Mouse (Mus musculus): ENCODE results near the gene Ttll9.
A peak's percentile ranks its signal among the peaks of the same experiment; 100 is the strongest.

The Ttll9 gene

GRCm38 (mm10) chr2:152962091-152962793, at the start of gene Ttll9:
TSS of gene Ttll9 (plus strand) at chr2:152962485.
- DNase-seq (ENCODE audit: low spot score) = no peak

- no peak for DNase-seq (ENCODE audit: low spot score)
Measured at GRCm38 (mm10) chr2:152913471-152913870, 48.8 kb upstream of the Ttll9 start.

GRCm38 (mm10) chr2:152914310-152915120, 47.8 kb upstream of the Ttll9 start:
- DNase-seq (ENCODE audit: low spot score) = peak; percentile 62

- DNase-seq (ENCODE audit: low spot score) = no peak
Measured at GRCm38 (mm10) chr2:152915453-152915852, 46.8 kb upstream of the Ttll9 start.

- DNase-seq (ENCODE audit: low spot score) = no peak
Measured at GRCm38 (mm10) chr2:152916111-152916510, 46.2 kb upstream of the Ttll9 start.

DNA sequence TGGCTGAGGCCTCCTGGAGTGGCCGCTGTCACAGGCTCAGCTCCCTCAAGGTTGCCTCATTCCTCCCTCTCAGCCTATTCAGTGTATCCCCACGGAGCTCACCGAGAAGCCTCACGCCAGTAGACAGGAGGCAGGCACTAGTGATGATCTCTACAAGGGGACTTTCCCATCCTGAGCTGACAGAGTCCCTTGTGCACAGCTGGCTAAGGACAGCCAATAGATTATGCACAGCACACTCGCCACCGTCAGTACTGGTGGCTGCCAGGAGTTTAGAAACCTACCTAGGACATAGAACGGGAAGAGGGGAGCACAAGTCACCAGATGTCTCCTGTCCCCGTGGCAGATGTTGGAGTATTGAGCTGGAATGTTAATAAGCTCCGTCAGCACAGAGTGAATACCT, 44.6 kb upstream of the Ttll9 start:
- DNase-seq (ENCODE audit: low spot score) = no peak

- no peak for DNase-seq (ENCODE audit: low spot score)
Measured at GRCm38 (mm10) chr2:152922376-152922775, 39.9 kb upstream of the Ttll9 start.

GRCm38 (mm10) chr2:152923621-152924020, 38.7 kb upstream of the Ttll9 start:
- no peak for DNase-seq (ENCODE audit: low spot score)

DNA sequence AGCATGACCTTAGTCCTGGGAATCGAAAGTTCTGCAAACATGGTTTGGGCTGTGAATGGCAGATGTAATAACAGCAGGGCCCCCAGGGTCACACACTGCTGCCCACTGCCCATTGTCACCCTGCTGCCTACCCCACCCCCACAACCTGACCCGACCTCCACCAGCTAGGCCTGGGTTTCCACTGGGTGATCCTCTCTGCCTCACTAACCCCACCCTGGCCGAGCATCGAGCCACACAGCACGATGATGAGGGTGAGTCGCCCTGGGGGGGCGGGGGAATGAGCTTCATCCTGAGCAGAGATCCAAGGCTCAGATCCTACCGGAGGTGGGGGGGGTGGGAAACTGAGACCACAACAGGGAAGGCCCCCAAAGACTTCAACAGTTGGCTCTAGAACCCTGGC, 38.2 kb upstream of the Ttll9 start:
- no peak for DNase-seq (ENCODE audit: low spot score)

- DNase-seq (ENCODE audit: low spot score) = no peak
Measured at GRCm38 (mm10) chr2:152924543-152924942, 37.7 kb upstream of the Ttll9 start.

- DNase-seq (ENCODE audit: low spot score) = no peak
Measured at GRCm38 (mm10) chr2:152925189-152925872, 37.0 kb upstream of the Ttll9 start.

- no peak for DNase-seq (ENCODE audit: low spot score)
Measured at GRCm38 (mm10) chr2:152926896-152927295, 35.4 kb upstream of the Ttll9 start.

DNA sequence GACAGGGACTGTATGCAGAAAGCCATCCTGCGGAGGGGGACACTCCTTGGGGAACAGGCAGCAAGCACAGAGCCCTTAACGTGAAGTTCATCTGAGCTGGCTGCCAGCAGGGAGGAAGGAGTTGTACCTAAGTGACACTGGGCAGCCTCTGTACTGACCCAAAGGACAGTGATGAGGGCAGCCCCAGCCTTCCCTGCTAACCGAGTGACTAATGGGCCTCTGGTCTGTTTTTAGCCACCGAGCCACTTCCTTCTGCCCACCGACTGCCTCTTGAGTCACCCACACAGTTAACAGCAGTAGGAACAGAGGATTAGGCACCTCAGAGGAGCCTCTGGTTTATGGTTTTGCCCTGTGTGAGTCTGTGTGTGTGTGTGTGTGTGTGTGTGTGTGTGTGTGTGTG, 34.9 kb upstream of the Ttll9 start:
- DNase-seq (ENCODE audit: low spot score) = no peak

GRCm38 (mm10) chr2:152928219-152928987, 33.9 kb upstream of the Ttll9 start:
- DNase-seq (ENCODE audit: low spot score) = no peak

DNA sequence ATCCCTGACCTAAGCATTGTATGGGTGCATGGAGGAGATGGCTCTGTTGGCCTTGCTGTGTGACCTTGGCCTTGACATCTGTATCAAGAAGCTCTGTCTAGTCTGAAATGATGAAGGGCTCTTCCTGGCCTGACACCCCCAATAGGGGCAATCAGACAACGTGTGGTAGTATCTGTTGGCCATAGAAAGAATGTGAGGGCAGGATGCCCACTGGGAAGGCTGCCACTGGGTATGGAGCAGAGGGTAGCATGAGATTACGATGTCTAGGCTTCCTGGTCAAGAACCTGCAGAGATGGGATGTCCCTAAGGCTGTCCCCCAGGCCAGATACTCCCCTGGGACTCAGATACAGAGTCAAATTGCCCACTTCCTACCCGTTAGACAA, 33.3 kb upstream of the Ttll9 start:
- DNase-seq (ENCODE audit: low spot score) = no peak

- no peak for DNase-seq (ENCODE audit: low spot score)
Measured at GRCm38 (mm10) chr2:152930276-152930675, 32.0 kb upstream of the Ttll9 start.

GRCm38 (mm10) chr2:152931456-152932160, 30.7 kb upstream of the Ttll9 start:
- DNase-seq (ENCODE audit: low spot score) = no peak

- no peak for DNase-seq (ENCODE audit: low spot score)
Measured at GRCm38 (mm10) chr2:152933048-152933447, 29.2 kb upstream of the Ttll9 start, which contains the start of gene Foxs1. TSS of gene Foxs1 (minus strand) at chr2:152933208.

DNA sequence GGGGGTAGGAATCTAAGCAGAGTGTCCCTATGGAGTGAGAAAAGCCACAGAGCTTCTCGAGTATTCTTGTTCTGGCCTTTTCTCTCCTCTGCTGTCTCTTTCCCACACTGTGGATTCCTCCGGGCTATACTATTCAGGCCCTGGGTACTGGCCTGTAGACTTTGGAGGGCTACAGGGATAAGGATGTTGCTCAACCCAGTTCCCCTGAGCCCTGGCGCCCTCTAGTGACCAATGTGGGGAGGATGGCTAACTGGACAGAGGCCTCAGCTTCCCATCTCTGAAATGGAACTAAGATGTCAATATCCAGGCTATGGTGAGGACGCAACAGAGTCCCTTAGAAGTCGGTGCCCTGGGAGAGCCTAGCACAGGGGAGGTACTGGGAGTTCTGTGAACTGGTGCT, 28.7 kb upstream of the Ttll9 start:
- no peak for DNase-seq (ENCODE audit: low spot score)

DNA sequence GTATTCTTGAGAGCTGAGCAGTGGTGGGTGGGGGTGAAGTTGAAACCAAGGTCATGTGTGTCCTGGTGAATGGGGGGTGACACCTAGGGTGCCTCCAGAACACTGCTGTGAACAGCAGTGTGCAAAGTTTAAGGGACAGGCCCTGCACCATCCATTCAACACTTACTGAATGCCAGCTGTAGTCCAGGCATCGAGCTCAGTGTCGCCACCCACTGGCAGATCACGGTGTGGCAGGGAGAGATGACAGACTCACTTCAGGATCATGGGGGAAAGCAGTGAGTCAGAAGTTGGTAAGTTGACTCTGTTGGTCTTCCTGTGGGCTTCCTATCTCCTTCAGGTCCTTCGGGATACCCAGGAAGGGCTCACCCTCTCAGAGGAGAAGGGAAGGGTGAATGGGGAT, 22.4 kb upstream of the Ttll9 start:
- no peak for DNase-seq (ENCODE audit: low spot score)

- DNase-seq (ENCODE audit: low spot score) = no peak
Measured at GRCm38 (mm10) chr2:152941106-152941505, 21.2 kb upstream of the Ttll9 start.

All from urinary bladder, postnatal 10 days (tissue).